Mouse (Mus musculus) limb, embryonic 15.5 days (tissue): ENCODE data around the gene Olfr1469. TPM values are rescaled to one million over a fixed set of nuclear protein-coding genes. Genes with fewer than 3 reads are reported as not detected.
"Not testable (repeated sequence)": the region's sequence is repeated elsewhere in the genome, so short reads cannot be mapped to it uniquely, and the experiment has no call there.

Experiments
- ATAC-seq: fragments of 200-750 bp; cut with Nextera tagmentation; 2 replicates; pipeline ENCODE4 v1.8.0; 2017; ENCODE audit warnings: low read depth, moderate TSS enrichment; ENCODE audit not compliant: insufficient number of reproducible peaks, low FRiP score, low TSS enrichment
- H3K27ac ChIP-seq: fragments of 300-500 bp; sonication (generic); 2 replicates; pipeline ENCODE4 v1.5.1; 2015; ENCODE audit warnings: moderate library complexity, mild to moderate bottlenecking, inconsistent platforms
- H3K27me3 ChIP-seq: fragments of 300-500 bp; sonication (generic); 2 replicates; pipeline ENCODE4 v1.6.1; 2015; ENCODE audit warnings: inconsistent platforms
- H3K36me3 ChIP-seq: fragments of 300-500 bp; sonication (generic); 2 replicates; pipeline ENCODE4 v1.6.1; 2015; ENCODE audit warnings: inconsistent platforms
- H3K4me1 ChIP-seq: fragments of 300-500 bp; sonication (generic); 2 replicates; pipeline ENCODE4 v1.6.1; 2015; ENCODE audit warnings: inconsistent platforms
- H3K4me2 ChIP-seq: fragments of 300-500 bp; sonication (generic); 2 replicates; pipeline ENCODE4 v1.6.1; 2015; ENCODE audit warnings: mild to moderate bottlenecking, inconsistent platforms
- H3K4me3 ChIP-seq: fragments of 300-500 bp; sonication (generic); 2 replicates; pipeline ENCODE4 v1.5.1; 2015; ENCODE audit warnings: mild to moderate bottlenecking, inconsistent platforms
- H3K9ac ChIP-seq: fragments of 300-500 bp; sonication (generic); 2 replicates; pipeline ENCODE4 v1.6.1; 2015; ENCODE audit warnings: inconsistent platforms
- H3K9me3 ChIP-seq: fragments of 300-500 bp; sonication (generic); 2 replicates; pipeline ENCODE4 v1.6.1; 2016; ENCODE audit warnings: inconsistent platforms
- WGBS: fragments of 180-500 bp; shearing (Covaris S2); methylation state at CpG from one replicate; pipeline ENCODE4 v1.1.7; 2015; 5-methylcytosine and 5-hydroxymethylcytosine counted together
- polyA plus RNA-seq: library from polyadenylated mRNA; unstranded; fragments of >200 nt; fragmentation: Nextera tagmentation; extraction: Ambion mirVana; gene quantifications from 2 replicates; pipeline ENCODE4 v1.2.1, GENCODE M21; 2015

Gene Olfr1469
- not detected in 2 replicates for polyA plus RNA-seq

GRCm38 (mm10) chr19:13407549-13407948 lies at the start of gene Olfr1469:
Gene Olfr1469 (plus strand): TSS chr19:13407849.
- 70% methylated on average over 2 of the region's 2 CpGs for WGBS
- Histone ChIP-seq H3K36me3 (no peaks in the 10 kb centered on the region), H3K9ac (no peak within 1 kb of the TSS), H3K4me1 (no peaks in the 10 kb centered on the region), H3K9me3 (no peaks in the 10 kb centered on the region), H3K27ac (no peak within 1 kb of the TSS), H3K27me3 (no peaks in the 10 kb centered on the region), H3K4me2 (no peak within 1 kb of the TSS), H3K4me3 (no peak within 1 kb of the TSS)
- no peak for ATAC-seq

GRCm38 (mm10) chr19:13361936-13362335 lies 45.7 kb upstream of the Olfr1469 start, which contains the start of gene Olfr1467:
Gene Olfr1467 (plus strand): TSS chr19:13362236.
- Histone ChIP-seq H3K4me1 (no peaks in the 10 kb centered on the region), H3K9ac (no peak within 1 kb of the TSS), H3K27ac (no peak within 1 kb of the TSS), H3K4me3 (no peak within 1 kb of the TSS), H3K36me3 (no peaks in the 10 kb centered on the region), H3K27me3 (no peaks in the 10 kb centered on the region), H3K4me2 (no peak within 1 kb of the TSS), H3K9me3 (no peaks in the 10 kb centered on the region)
- no peak for ATAC-seq
- WGBS: 65% methylated on average over 2 of the region's 2 CpGs

- not testable (repeated sequence) for H3K9ac ChIP-seq, ATAC-seq
- WGBS: 66% methylated on average over 2 of the region's 2 CpGs
Observed at GRCm38 (mm10) chr19:13443109-13443508, 35.5 kb downstream of the Olfr1469 start, which contains the start of gene Olfr1471. Gene Olfr1471 (plus strand): TSS chr19:13443409.

GRCm38 (mm10) chr19:13455986-13456385 lies 48.3 kb downstream of the Olfr1469 start, which contains the start of gene Olfr1472:
Gene Olfr1472 (minus strand): TSS chr19:13456086.
- H3K4me3 ChIP-seq: no peak within 1 kb of the TSS
- H3K27me3 ChIP-seq: no peaks in the 10 kb centered on the region
- ATAC-seq: no peak
- WGBS: 89% methylated on average over 1 of the region's 1 CpGs
- H3K27ac ChIP-seq: no peak within 1 kb of the TSS
- H3K4me1 ChIP-seq: no peaks in the 10 kb centered on the region
- no peak within 1 kb of the TSS for H3K4me2 ChIP-seq
- no peaks in the 10 kb centered on the region for H3K9me3 ChIP-seq
- H3K9ac ChIP-seq: no peak within 1 kb of the TSS
- no peaks in the 10 kb centered on the region for H3K36me3 ChIP-seq

More at GRCm38 (mm10) chr19:13443109-13443508, 35.5 kb downstream of the Olfr1469 start, which contains the start of gene Olfr1471:
- H3K9me3 ChIP-seq, H3K27ac ChIP-seq, H3K4me2 ChIP-seq, H3K27me3 ChIP-seq, H3K4me3 ChIP-seq, H3K4me1 ChIP-seq, H3K36me3 ChIP-seq: not testable (repeated sequence)

Other genes with a start within 250 kb of the Olfr1469 start
- not detected in 2 replicates for gene Olfr1461, start 244.8 kb upstream of the Olfr1469 start, polyA plus RNA-seq
- not detected in 2 replicates for gene Olfr1462, start 222.1 kb upstream of the Olfr1469 start, polyA plus RNA-seq
- not detected in 2 replicates for gene Olfr1463, start 176.5 kb upstream of the Olfr1469 start, polyA plus RNA-seq
- not detected in 2 replicates for gene Olfr1465, start 92.3 kb upstream of the Olfr1469 start, polyA plus RNA-seq
- gene Olfr1466, start 69.0 kb upstream of the Olfr1469 start, polyA plus RNA-seq: not detected in 2 replicates
- gene Olfr1467, start 45.6 kb upstream of the Olfr1469 start, polyA plus RNA-seq: not detected in 2 replicates
- gene Olfr1471, start 35.6 kb downstream of the Olfr1469 start, polyA plus RNA-seq: not detected in 2 replicates
- gene Olfr1472, start 48.2 kb downstream of the Olfr1469 start, polyA plus RNA-seq: not detected in 2 replicates
- not detected in 2 replicates for gene Olfr1474, start 61.7 kb downstream of the Olfr1469 start, polyA plus RNA-seq
- gene Olfr1475, start 72.3 kb downstream of the Olfr1469 start, polyA plus RNA-seq: not detected in 2 replicates
- gene Olfr1477, start 92.7 kb downstream of the Olfr1469 start, polyA plus RNA-seq: not detected in 2 replicates
- not detected in 2 replicates for gene Olfr1480, start 120.1 kb downstream of the Olfr1469 start, polyA plus RNA-seq
- gene Olfr1484, start 175.7 kb downstream of the Olfr1469 start, polyA plus RNA-seq: not detected in 2 replicates
- not detected in 2 replicates for gene Olfr1487, start 209.5 kb downstream of the Olfr1469 start, polyA plus RNA-seq
- gene Olfr1489, start 223.8 kb downstream of the Olfr1469 start, polyA plus RNA-seq: not detected in 2 replicates
- gene Olfr1490, start 243.2 kb downstream of the Olfr1469 start, polyA plus RNA-seq: not detected in 2 replicates